Mouse (Mus musculus) Muller cell, postnatal 12 days (primary cell): ENCODE data around the gene Cmya5.
A peak's percentile ranks its signal among the peaks of the same experiment; 100 is the strongest.

ENCODE experiments used
- DNase-seq: peaks from one replicate; pipeline ENCODE4 v3.0.0-alpha.2; 2015; ENCODE audit errors: inconsistent ontology term

Cmya5 gene

GRCm38 (mm10) chr13:93062860-93063636, 81.5 kb downstream of the Cmya5 start:
- DNase-seq: peak; percentile 85

- DNase-seq: peak; percentile 61
Measured at GRCm38 (mm10) chr13:93061311-93061710, 83.2 kb downstream of the Cmya5 start.

- DNase-seq: no peak
Measured at GRCm38 (mm10) chr13:93060437-93060836, 84.1 kb downstream of the Cmya5 start.

GRCm38 (mm10) chr13:93058551-93059011, 85.9 kb downstream of the Cmya5 start:
- no peak for DNase-seq

GRCm38 (mm10) chr13:93057492-93058260, 86.8 kb downstream of the Cmya5 start:
- DNase-seq: no peak

GRCm38 (mm10) chr13:93056091-93056490, 88.4 kb downstream of the Cmya5 start:
- no peak for DNase-seq

GRCm38 (mm10) chr13:93051483-93051882, 93.0 kb downstream of the Cmya5 start:
- no peak for DNase-seq

- DNase-seq: no peak
Measured at GRCm38 (mm10) chr13:93041021-93041420, 103.5 kb downstream of the Cmya5 start.

- no peak for DNase-seq
Measured at GRCm38 (mm10) chr13:93036218-93036617, 108.3 kb downstream of the Cmya5 start.

- no peak for DNase-seq
Measured at GRCm38 (mm10) chr13:93029337-93029736, 115.2 kb downstream of the Cmya5 start.

GRCm38 (mm10) chr13:93024837-93025236, 119.7 kb downstream of the Cmya5 start:
- DNase-seq: no peak

GRCm38 (mm10) chr13:93022158-93022557, 122.4 kb downstream of the Cmya5 start:
- DNase-seq: no peak

- DNase-seq: no peak
Measured at GRCm38 (mm10) chr13:93012952-93013351, 131.6 kb downstream of the Cmya5 start.

GRCm38 (mm10) chr13:93011315-93011714, 133.2 kb downstream of the Cmya5 start:
- no peak for DNase-seq

- no peak for DNase-seq
Measured at GRCm38 (mm10) chr13:93010524-93010923, 134.0 kb downstream of the Cmya5 start.

GRCm38 (mm10) chr13:93007078-93007477, 137.4 kb downstream of the Cmya5 start:
- DNase-seq: no peak

- no peak for DNase-seq
Measured at GRCm38 (mm10) chr13:93006347-93006746, 138.2 kb downstream of the Cmya5 start.

- no peak for DNase-seq
Measured at GRCm38 (mm10) chr13:93004003-93004402, 140.5 kb downstream of the Cmya5 start.

GRCm38 (mm10) chr13:93002456-93002855, 142.1 kb downstream of the Cmya5 start:
- no peak for DNase-seq

GRCm38 (mm10) chr13:93000640-93001351, 143.7 kb downstream of the Cmya5 start:
- DNase-seq: peak; percentile 49

GRCm38 (mm10) chr13:92999860-93000259, 144.7 kb downstream of the Cmya5 start:
- no peak for DNase-seq

GRCm38 (mm10) chr13:92994743-92995142, 149.8 kb downstream of the Cmya5 start:
- no peak for DNase-seq
